Mouse (Mus musculus) liver, embryonic 11.5 days (tissue): ENCODE measurements at regions not wholly inside any gene's neighbourhood (a gene's known extent, or its start where the extent isn't known, plus 50 kb on each side); places are given as distances from the start of the nearest gene placed in this dataset.

ENCODE experiments used
- ATAC-seq: fragments of 200-750 bp; cut with Nextera tagmentation; replicated peaks from 2 replicates; pipeline ENCODE4 v1.8.0; 2017; ENCODE audit warnings: moderate number of reproducible peaks, mild to moderate bottlenecking, moderate TSS enrichment, moderate library complexity; ENCODE audit not compliant: low FRiP score
- DNase-seq: peaks from one replicate; pipeline ENCODE4 v3.0.0-alpha.2; 2017; ENCODE audit warnings: low spot score
- H3K27ac ChIP-seq: fragments of 300-500 bp; sonication (generic); 2 replicates; pipeline ENCODE4 v1.5.1; 2014; ENCODE audit warnings: mild to moderate bottlenecking, low read depth, low read length, control low read depth
- H3K27me3 ChIP-seq: fragments of 300-500 bp; sonication (generic); replicated peaks from 2 replicates; pipeline ENCODE4 v1.6.1; 2014; ENCODE audit warnings: low read length, mixed read lengths; ENCODE audit not compliant: control insufficient read depth, insufficient read depth
- H3K36me3 ChIP-seq: fragments of 300-500 bp; sonication (generic); 2 replicates; pipeline ENCODE4 v1.6.1; 2014; ENCODE audit warnings: mild to moderate bottlenecking, low read length, moderate library complexity, mixed read lengths; ENCODE audit not compliant: control insufficient read depth, insufficient read depth
- H3K4me1 ChIP-seq: fragments of 300-500 bp; sonication (generic); replicated peaks from 2 replicates; pipeline ENCODE4 v1.6.1; 2014; ENCODE audit warnings: low read length, mixed read lengths; ENCODE audit not compliant: control insufficient read depth, insufficient read depth
- H3K4me2 ChIP-seq: fragments of 300-500 bp; sonication (generic); 2 replicates; pipeline ENCODE4 v1.6.1; 2014; ENCODE audit warnings: mild to moderate bottlenecking, control low read depth, moderate library complexity
- H3K4me3 ChIP-seq: fragments of 300-500 bp; sonication (generic); 2 replicates; pipeline ENCODE4 v1.5.1; 2014; ENCODE audit warnings: low read depth, low read length, control low read depth
- H3K9ac ChIP-seq: fragments of 300-500 bp; sonication (generic); 2 replicates; pipeline ENCODE4 v1.6.1; 2014; ENCODE audit warnings: low read depth, low read length, control low read depth
- H3K9me3 ChIP-seq: fragments of 300-500 bp; sonication (generic); 2 replicates; pipeline ENCODE4 v1.6.1; 2016; ENCODE audit warnings: low read length, inconsistent platforms, mixed read lengths; ENCODE audit not compliant: control insufficient read depth
- WGBS: fragments of 180-500 bp; shearing (Covaris S2); extraction: QIAGEN DNeasy Blood & Tissue Kit; methylation state at CpG from one replicate; pipeline ENCODE4 v1.1.7; 2014; 5-methylcytosine and 5-hydroxymethylcytosine counted together

DNA sequence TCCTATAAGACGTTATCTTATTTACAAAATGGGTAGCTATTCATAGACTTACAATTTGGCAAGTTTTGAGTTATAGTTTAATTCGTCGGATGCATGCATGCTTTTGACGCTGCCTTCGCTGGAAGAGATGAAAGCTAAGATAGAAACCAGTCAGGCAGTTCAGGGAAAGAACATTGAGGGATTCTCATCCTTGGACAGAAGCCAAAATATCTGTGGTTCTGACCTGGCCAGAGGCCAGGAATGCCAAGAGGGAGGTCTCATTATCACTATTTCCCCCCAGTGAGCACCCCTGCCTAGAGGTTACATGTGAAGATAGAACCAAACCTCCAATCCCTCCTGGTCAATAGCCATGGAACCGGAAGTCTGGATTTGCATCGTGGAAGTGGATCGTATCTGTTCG is 167.1 kb upstream of the Ankrd55 start:
- H3K9ac ChIP-seq: no peak overlapping the region
- H3K4me3 ChIP-seq: no peak overlapping the region
- no peaks in the 10 kb centered on the region; the same call in none of the 2 replicates for H3K4me1 ChIP-seq
- ATAC-seq: no peak
- no peak overlapping the region for H3K27ac ChIP-seq
- no peaks in the 10 kb centered on the region for H3K9me3 ChIP-seq
- 84% methylated on average over 9 of the region's 9 CpGs for WGBS
- H3K36me3 ChIP-seq: no peaks in the 10 kb centered on the region
- H3K4me2 ChIP-seq: no peak overlapping the region
- DNase-seq: no peak
- H3K27me3 ChIP-seq: 0 out of 2 replicates have a peak, but pooled peaks cover 2% of the 10 kb centered on the region

DNA sequence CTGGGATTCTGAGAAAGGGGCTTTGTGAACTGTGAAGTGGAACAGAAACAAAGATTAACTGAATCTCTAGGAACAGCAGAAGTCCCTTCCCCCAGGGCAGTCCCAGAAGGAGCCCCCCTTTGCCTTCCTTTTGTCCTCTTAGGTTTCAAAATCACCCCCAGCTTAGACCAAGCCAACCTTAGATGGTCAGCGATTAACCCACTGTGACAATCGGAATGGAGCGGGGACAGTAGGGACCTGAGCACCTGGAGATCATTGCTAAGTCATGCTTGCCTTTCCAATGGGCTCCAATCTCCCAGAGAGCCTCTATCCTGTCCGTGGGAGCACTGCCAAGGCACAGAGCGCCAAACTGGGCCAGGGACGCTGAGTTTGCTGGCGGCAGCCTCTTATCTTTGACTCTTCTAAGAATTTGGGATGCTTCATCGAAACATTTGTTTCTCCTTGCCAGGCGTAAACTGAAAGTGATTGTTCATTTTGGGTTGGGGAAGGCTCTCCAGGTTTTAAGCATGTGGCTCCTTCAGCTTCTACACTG is 165.3 kb upstream of the Ankrd55 start:
- Histone ChIP-seq H3K36me3 (no peaks in the 10 kb centered on the region), H3K4me2 (no peak overlapping the region), H3K9me3 (no peaks in the 10 kb centered on the region), H3K4me1 (no peaks in the 10 kb centered on the region; the same call in 1 of the 2 replicates), H3K27ac (no peak overlapping the region), H3K27me3 (0 out of 2 replicates have a peak, but pooled peaks cover 2% of the 10 kb centered on the region), H3K4me3 (no peak overlapping the region), H3K9ac (no peak overlapping the region)
- DNase-seq (no peak), ATAC-seq (no peak)
- WGBS: 78% methylated on average over 9 of the region's 9 CpGs

DNA sequence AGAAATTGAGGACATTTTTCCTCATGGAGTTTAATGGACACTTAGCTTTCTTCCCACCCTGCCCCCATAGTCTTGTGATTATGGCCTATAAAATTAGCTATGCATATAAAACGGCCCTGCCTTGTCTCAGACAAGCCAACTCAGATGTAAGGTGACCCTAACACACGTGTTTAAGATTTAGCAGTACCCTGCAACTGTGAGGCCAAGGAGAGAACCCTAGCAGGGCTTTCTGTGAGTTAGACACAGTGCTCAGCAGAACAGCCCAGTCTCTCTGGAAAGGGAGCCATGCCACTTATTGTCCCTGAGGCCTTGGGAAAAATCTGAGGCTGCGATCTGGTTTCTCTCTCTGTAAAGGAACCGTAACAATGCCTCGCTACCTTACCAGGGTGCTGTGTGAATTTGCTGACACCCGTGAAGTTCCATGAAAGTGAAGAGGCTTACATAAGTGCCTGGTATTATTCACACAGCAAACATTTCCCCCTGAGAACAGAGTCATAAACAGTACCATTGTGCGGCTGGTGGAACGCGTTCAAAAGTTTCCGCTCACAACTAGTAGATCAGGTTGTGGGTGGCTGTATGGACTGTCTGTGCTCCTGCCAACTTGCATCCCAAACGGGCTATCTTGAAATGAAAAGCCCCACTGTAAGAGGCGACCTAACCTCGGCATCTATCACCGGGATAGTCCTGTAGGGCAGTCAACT is 162.3 kb upstream of the Ankrd55 start:
- 0 out of 2 replicates have a peak, but pooled peaks cover 2% of the 10 kb centered on the region for H3K27me3 ChIP-seq
- DNase-seq (no peak), ATAC-seq (no peak)
- no peak overlapping the region for H3K4me3 ChIP-seq
- no peaks in the 10 kb centered on the region for H3K9me3 ChIP-seq
- 83% methylated on average over 14 of the region's 14 CpGs for WGBS
- no peaks in the 10 kb centered on the region for H3K36me3 ChIP-seq
- no peak overlapping the region for H3K4me2 ChIP-seq
- no peak overlapping the region for H3K9ac ChIP-seq
- no peak overlapping the region for H3K27ac ChIP-seq
- H3K4me1 ChIP-seq: no peaks in the 10 kb centered on the region; the same call in 1 of the 2 replicates

DNA sequence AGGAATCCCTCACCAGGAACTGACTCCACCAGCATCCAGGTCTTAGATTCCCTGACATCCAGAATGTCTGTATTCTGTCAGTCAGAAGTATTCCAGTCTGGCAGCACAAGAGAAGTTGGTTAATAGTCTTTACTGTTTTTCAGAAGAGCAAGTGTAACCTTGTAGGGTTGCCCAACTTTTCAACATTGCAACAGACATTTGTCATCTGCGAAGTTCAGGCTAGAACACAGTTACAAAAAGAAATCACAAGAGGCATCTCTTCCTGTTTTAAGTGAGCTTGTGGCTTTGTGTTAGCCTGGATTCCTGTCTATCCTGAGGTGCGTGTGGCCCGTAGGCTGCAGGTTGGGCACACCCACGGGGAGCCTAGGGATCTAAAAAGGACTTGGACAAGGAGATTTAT is 158.0 kb upstream of the Ankrd55 start:
- Histone ChIP-seq H3K4me3 (no peak overlapping the region), H3K4me2 (no peak overlapping the region), H3K4me1 (no peaks in the 10 kb centered on the region), H3K36me3 (no peaks in the 10 kb centered on the region), H3K9me3 (no peaks in the 10 kb centered on the region), H3K27me3 (no peaks in the 10 kb centered on the region), H3K27ac (no peak overlapping the region), H3K9ac (no peak overlapping the region)
- 49% methylated on average over 4 of the region's 4 CpGs for WGBS
- ATAC-seq: no peak
- DNase-seq: no peak

DNA sequence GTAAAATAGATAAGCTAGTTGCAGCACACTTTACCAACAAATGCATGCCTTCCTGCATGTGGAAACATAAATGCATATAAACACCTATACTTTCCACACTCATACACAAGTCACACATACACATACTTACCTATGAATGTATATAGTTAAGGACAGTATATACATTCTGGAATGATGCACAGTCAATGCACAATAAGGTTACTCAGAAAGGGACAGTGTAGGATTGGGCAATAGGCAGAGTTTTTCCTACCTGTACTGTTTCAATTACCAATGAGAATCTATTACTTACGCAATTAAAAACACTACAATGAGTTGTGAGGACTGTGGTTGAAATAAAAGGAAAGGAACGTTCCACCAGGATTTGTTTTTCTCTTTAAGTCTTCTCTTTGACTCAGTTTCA is 157.5 kb upstream of the Ankrd55 start:
- ATAC-seq (no peak), DNase-seq (no peak)
- Histone ChIP-seq H3K9me3 (no peaks in the 10 kb centered on the region), H3K27ac (no peak overlapping the region), H3K9ac (no peak overlapping the region), H3K4me3 (no peak overlapping the region), H3K36me3 (no peaks in the 10 kb centered on the region), H3K27me3 (no peaks in the 10 kb centered on the region), H3K4me1 (no peaks in the 10 kb centered on the region), H3K4me2 (no peak overlapping the region)
- WGBS: 81% methylated on average over 2 of the region's 2 CpGs

DNA sequence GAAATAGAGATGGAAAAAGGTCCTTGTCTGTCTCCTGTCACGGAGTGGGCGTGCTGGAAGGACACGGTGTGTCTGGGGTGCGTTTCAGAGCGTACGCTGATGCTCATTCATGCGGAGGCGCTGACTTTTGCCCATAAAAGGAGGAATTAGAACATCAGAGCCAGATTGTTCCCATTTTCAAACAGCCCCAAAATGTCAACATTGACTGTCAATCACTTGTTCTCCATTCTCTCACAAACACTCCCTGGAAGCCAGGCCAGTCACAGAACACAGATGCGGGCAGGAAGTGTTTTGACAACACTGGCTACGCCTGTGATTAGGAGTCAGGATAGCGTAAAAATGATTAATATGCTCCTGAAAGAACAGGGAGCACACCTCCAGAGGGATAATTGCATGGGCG is 157.1 kb upstream of the Ankrd55 start:
- Histone ChIP-seq H3K9ac (no peak overlapping the region), H3K4me3 (no peak overlapping the region), H3K27me3 (no peaks in the 10 kb centered on the region), H3K36me3 (no peaks in the 10 kb centered on the region), H3K4me2 (no peak overlapping the region), H3K27ac (no peak overlapping the region), H3K9me3 (no peaks in the 10 kb centered on the region), H3K4me1 (no peaks in the 10 kb centered on the region)
- DNase-seq: no peak
- WGBS: 71% methylated on average over 12 of the region's 12 CpGs
- ATAC-seq: no peak

DNA sequence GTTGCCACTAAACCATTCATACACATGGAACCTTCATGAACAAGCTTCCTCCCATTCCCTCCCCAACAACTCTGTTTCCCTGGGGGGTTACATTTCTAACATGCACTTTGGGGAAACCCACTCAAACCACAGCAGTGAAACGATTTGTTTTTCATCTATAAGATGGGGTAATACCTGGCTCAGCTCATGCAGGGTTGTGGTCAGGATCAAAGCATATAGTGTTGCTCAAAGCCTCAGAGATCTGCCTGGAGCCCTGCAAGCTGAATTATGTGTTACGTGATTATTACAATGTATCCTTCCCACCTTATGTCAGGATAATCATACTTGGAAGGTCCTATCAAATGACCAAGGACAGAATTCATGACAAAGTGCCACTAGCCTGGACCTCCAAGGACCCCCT is 154.5 kb upstream of the Ankrd55 start:
- whole genome bisulfite sequencing: 73% methylated on average over 2 of the region's 2 CpGs
- no peak overlapping the region for H3K9ac ChIP-seq
- no peak overlapping the region for H3K27ac ChIP-seq
- H3K4me1 ChIP-seq: no peaks in the 10 kb centered on the region
- no peak for DNase-seq
- H3K4me3 ChIP-seq: no peak overlapping the region
- no peak overlapping the region for H3K4me2 ChIP-seq
- H3K27me3 ChIP-seq: no peaks in the 10 kb centered on the region
- H3K9me3 ChIP-seq: no peaks in the 10 kb centered on the region
- ATAC-seq: no peak
- H3K36me3 ChIP-seq: no peaks in the 10 kb centered on the region

DNA sequence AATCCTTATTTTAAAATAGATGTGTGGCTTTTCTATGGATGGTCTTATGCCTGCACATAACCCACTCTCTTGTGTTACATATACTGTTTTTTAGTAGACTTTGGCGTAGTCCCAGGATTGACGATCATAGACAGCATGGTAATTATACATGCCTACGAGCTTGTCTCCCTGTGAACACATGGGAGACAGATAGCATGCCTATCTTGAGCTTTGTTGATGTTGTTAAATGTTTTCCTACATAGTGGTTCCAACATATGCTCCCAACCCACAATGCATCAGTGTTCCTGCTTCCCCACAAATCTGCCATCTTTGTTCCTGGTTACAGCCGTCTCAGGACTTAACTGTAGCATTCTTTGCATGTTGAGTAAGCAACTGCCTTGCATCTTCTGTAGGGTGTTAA is 153.6 kb upstream of the Ankrd55 start:
- Histone ChIP-seq H3K9me3 (no peaks in the 10 kb centered on the region), H3K9ac (no peak overlapping the region), H3K4me1 (no peaks in the 10 kb centered on the region), H3K4me3 (no peak overlapping the region), H3K27me3 (no peaks in the 10 kb centered on the region), H3K27ac (no peak overlapping the region), H3K36me3 (no peaks in the 10 kb centered on the region), H3K4me2 (no peak overlapping the region)
- 91% methylated on average over 4 of the region's 4 CpGs for WGBS
- DNase-seq: no peak
- ATAC-seq: no peak

DNA sequence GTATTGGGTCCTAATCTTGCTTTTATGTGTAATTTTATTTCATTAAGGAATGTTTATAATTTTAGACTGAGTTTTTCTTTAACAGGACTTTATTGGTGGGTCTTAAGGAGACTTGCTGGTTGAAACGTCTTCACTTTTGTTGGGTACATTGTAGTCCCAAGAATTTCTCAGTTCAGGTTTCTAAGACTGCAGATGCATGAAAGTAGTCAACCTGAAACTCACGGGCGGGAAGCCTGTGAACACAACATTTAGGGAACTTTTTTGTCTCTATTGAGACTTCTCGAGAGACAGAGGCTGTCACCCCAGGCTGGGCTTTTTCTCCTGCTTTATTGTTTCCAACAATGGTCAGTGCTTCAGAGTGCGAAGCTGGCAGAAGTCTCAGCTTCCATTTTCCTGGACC is 152.5 kb upstream of the Ankrd55 start:
- H3K9ac ChIP-seq: no peak overlapping the region
- H3K27ac ChIP-seq: no peak overlapping the region
- H3K9me3 ChIP-seq: no peaks in the 10 kb centered on the region
- H3K4me1 ChIP-seq: no peaks in the 10 kb centered on the region
- DNase-seq: no peak
- H3K27me3 ChIP-seq: no peaks in the 10 kb centered on the region
- WGBS: 82% methylated on average over 5 of the region's 5 CpGs
- no peaks in the 10 kb centered on the region for H3K36me3 ChIP-seq
- no peak overlapping the region for H3K4me2 ChIP-seq
- no peak for ATAC-seq
- H3K4me3 ChIP-seq: no peak overlapping the region
